Mouse (Mus musculus): Measurements from ENCODE around the gene Oscp1. TPM values are rescaled to one million over a fixed set of nuclear protein-coding genes. Genes with fewer than 3 reads are reported as not detected.

Gene Oscp1
- polyA plus RNA-seq, 1 experiment from 2014 or later = 19.4 TPM

DNA sequence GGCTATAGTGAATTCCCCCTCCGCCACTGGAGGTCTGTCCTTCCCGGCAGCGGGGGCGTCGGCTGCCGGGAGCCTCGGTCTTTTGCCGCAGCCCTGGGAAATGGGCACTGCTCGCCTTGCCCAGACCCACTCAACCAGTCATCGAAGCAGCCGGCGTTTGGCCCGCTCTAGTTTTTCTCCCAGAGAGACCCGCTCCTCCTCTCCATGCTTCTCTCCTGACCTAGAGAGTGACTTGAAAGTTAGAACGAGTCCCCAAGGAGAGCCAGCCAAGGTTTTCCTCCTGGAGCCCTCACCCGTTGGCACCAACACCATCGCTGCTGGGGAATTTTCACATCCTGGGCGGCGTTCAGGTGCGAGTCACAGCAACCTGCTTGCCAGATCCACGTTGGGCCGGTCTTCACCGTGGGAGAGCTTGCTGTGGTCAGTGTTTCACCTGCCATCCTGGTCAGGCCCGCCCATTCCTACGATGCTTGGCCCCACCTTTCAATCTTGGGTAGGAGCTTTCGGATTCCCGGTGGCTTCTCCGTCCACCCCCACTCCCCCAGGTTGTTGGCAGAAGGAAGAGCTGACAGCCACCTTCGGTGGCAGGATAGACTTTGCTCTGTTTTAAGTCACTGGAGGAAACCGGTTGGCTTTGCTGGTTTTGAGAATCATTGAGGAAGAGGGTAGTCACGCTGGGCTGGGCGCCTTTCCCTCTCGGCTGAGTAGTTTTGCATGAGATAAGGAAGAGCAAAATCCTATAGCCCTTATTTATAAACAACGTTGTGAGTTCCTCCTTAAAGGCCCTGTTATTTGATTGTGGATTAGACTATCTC, 46.1 kb downstream of the Oscp1 start:
- Histone ChIP-seq H3K9ac (peak overlapping the region; percentile 87), H3K27ac (no peak overlapping the region), H3K4me1 (peaks cover 38% of the 10 kb centered on the region), H3K36me3 (peaks cover 5% of the 10 kb centered on the region; the same call in 1 of the 2 replicates), H3K4me3 (peak overlapping the region; percentile 87), H3K9me3 (no peaks in the 10 kb centered on the region), H3K4me2 (replicated peaks) (peak overlapping the region; percentile 97), H3K27me3 (no peaks in the 10 kb centered on the region)
- 4% methylated on average over 34 of the region's 34 CpGs for WGBS
- ATAC-seq (ENCODE audit: low FRiP score, low read depth) = peak; percentile 3; the same call in 1 of the 2 replicates

GRCm38 (mm10) chr4:126105131-126105783, 46.9 kb downstream of the Oscp1 start:
- H3K9me3 ChIP-seq = no peaks in the 10 kb centered on the region
- ATAC-seq (ENCODE audit: low FRiP score, low read depth) = no peak
- no peaks in the 10 kb centered on the region for H3K27me3 ChIP-seq
- H3K36me3 ChIP-seq = no peaks in the 10 kb centered on the region; the same call in 1 of the 2 replicates
- peak overlapping the region; percentile 87 for H3K4me3 ChIP-seq
- peaks cover 46% of the 10 kb centered on the region for H3K4me1 ChIP-seq
- WGBS = 54% methylated on average over 7 of the region's 7 CpGs
- peak overlapping the region; percentile 87; the same call in 1 of the 2 replicates for H3K9ac ChIP-seq
- H3K27ac ChIP-seq = no peak overlapping the region
- peak overlapping the region; percentile 97 for H3K4me2 ChIP-seq (replicated peaks)

- H3K9ac ChIP-seq = peak overlapping the region; percentile 31; the same call in 1 of the 2 replicates
- H3K4me1 ChIP-seq = peaks cover 48% of the 10 kb centered on the region
- no peak overlapping the region for H3K27ac ChIP-seq
Observed at GRCm38 (mm10) chr4:126108061-126108740, 49.8 kb downstream of the Oscp1 start.

GRCm38 (mm10) chr4:126109613-126110373, 51.4 kb downstream of the Oscp1 start:
- peak overlapping the region; percentile 47 for H3K4me2 ChIP-seq (replicated peaks)
- WGBS = 72% methylated on average over 10 of the region's 10 CpGs
- no peaks in the 10 kb centered on the region for H3K27me3 ChIP-seq
- H3K9me3 ChIP-seq = no peaks in the 10 kb centered on the region
- no peak for ATAC-seq (ENCODE audit: low FRiP score, low read depth)
- H3K4me1 ChIP-seq = peaks cover 43% of the 10 kb centered on the region
- H3K4me3 ChIP-seq = no peak overlapping the region
- peak overlapping the region; percentile 82; the same call in 1 of the 2 replicates for H3K27ac ChIP-seq
- H3K36me3 ChIP-seq = no peaks in the 10 kb centered on the region
- H3K9ac ChIP-seq = peak overlapping the region; percentile 48; the same call in 1 of the 2 replicates

More at GRCm38 (mm10) chr4:126108061-126108740, 49.8 kb downstream of the Oscp1 start:
- 45% methylated on average over 8 of the region's 8 CpGs for WGBS
- Histone ChIP-seq H3K27me3 (no peaks in the 10 kb centered on the region), H3K4me2 (replicated peaks) (no peak overlapping the region), H3K36me3 (no peaks in the 10 kb centered on the region), H3K9me3 (no peaks in the 10 kb centered on the region), H3K4me3 (no peak overlapping the region)
- no peak for ATAC-seq (ENCODE audit: low FRiP score, low read depth)

- Histone ChIP-seq H3K9me3 (no peaks in the 10 kb centered on the region), H3K9ac (peak overlapping the region; percentile 48), H3K4me1 (peaks cover 39% of the 10 kb centered on the region), H3K36me3 (no peaks in the 10 kb centered on the region), H3K4me2 (replicated peaks) (peak overlapping the region; percentile 47), H3K27me3 (no peaks in the 10 kb centered on the region), H3K4me3 (no peak overlapping the region), H3K27ac (peak overlapping the region; percentile 82)
- WGBS = 8% methylated on average over 12 of the region's 12 CpGs
- ATAC-seq (ENCODE audit: low FRiP score, low read depth) = peak; percentile 73
Observed at GRCm38 (mm10) chr4:126110374-126111152, 52.2 kb downstream of the Oscp1 start.

DNA sequence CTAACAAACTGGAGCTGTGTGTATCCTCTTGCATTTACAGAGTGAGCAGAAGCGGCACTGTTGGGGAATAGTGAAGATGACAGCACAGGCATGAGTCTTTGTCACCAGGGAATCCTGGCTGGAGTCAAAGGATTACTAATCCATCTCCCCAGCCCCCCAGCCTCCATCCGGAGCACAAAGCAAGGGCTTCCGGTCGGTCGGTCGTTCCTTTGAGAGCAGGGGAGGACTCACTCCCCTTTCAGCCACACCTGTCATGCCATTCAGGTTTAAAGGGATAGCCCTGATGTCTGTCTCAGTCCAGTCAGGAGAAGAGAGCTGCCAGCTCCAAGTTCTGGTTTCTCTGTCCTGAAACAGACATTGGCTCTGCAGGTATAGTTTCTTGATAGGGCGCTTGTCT, 52.8 kb downstream of the Oscp1 start:
- peak overlapping the region; percentile 47 for H3K4me2 ChIP-seq (replicated peaks)
- peaks cover 43% of the 10 kb centered on the region for H3K4me1 ChIP-seq
- peak overlapping the region; percentile 82 for H3K27ac ChIP-seq
- 0 out of 2 replicates have a peak, but pooled peaks have one; percentile 2 for ATAC-seq (ENCODE audit: low FRiP score, low read depth)
- H3K27me3 ChIP-seq = no peaks in the 10 kb centered on the region
- no peak overlapping the region for H3K4me3 ChIP-seq
- peak overlapping the region; percentile 48; the same call in 1 of the 2 replicates for H3K9ac ChIP-seq
- WGBS = 18% methylated on average over 7 of the region's 7 CpGs
- no peaks in the 10 kb centered on the region for H3K36me3 ChIP-seq
- H3K9me3 ChIP-seq = no peaks in the 10 kb centered on the region

DNA sequence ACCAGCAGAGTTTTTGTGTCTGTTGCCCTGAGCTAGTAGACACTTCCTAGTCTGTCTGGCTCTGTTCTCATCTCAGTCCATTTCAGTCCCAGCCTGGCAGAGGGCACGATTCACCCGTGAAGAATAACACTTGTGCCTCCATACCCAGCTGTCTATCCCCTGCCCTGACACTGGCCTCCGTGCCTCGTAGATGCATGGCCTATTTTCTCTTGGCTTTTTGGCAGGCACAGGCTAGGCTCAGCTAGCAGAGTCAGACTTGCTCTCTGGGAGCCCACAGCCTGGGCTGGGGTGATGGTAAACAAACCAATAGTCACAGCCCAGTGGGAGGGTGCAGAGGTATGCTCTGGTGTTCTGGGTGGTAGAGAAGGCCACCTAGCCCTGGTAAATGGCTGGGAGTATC, 54.9 kb downstream of the Oscp1 start:
- H3K4me1 ChIP-seq = peaks cover 38% of the 10 kb centered on the region
- H3K9ac ChIP-seq = no peak overlapping the region
- H3K36me3 ChIP-seq = peaks cover 10% of the 10 kb centered on the region; the same call in 1 of the 2 replicates
- H3K4me2 ChIP-seq (replicated peaks) = no peak overlapping the region
- no peak for ATAC-seq (ENCODE audit: low FRiP score, low read depth)
- H3K4me3 ChIP-seq = no peak overlapping the region
- 91% methylated on average over 4 of the region's 4 CpGs for WGBS
- no peaks in the 10 kb centered on the region for H3K27me3 ChIP-seq
- H3K9me3 ChIP-seq = no peaks in the 10 kb centered on the region
- no peak overlapping the region for H3K27ac ChIP-seq

GRCm38 (mm10) chr4:126113943-126114342, 55.6 kb downstream of the Oscp1 start:
- ATAC-seq (ENCODE audit: low FRiP score, low read depth) = no peak
- no peak overlapping the region for H3K27ac ChIP-seq
- no peaks in the 10 kb centered on the region for H3K9me3 ChIP-seq
- peaks cover 32% of the 10 kb centered on the region for H3K4me1 ChIP-seq
- no peak overlapping the region for H3K4me2 ChIP-seq (replicated peaks)
- WGBS = 30% methylated on average over 6 of the region's 6 CpGs
- no peaks in the 10 kb centered on the region for H3K27me3 ChIP-seq
- H3K36me3 ChIP-seq = peaks cover 11% of the 10 kb centered on the region; the same call in 1 of the 2 replicates
- H3K4me3 ChIP-seq = no peak overlapping the region
- no peak overlapping the region for H3K9ac ChIP-seq

DNA sequence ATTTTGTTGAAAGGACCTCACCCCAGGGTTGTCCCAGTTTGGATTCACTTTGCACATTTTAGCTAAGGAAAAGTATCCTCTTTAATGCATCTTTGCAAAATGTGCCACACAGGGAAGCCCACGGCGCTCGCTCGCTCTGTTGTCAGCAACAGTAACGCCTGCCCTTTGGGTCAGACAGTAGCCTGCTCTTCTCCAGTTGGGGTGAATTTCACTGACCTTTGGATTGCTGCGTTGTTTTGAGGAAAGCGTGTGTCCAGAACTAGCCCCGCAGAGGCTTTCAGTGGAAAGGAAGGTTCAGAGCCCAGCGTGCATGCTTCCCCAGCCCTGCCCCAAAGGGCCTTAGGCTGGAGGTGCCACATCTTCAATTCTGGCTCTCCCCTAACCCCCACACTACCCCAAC, 57.0 kb downstream of the Oscp1 start:
- H3K9ac ChIP-seq = 0 out of 2 replicates have a peak overlapping the region, but pooled peaks have one; percentile 19
- H3K4me3 ChIP-seq = no peak overlapping the region
- H3K27me3 ChIP-seq = no peaks in the 10 kb centered on the region
- ATAC-seq (ENCODE audit: low FRiP score, low read depth) = no peak
- H3K36me3 ChIP-seq = peaks cover 11% of the 10 kb centered on the region; the same call in 1 of the 2 replicates
- 90% methylated on average over 9 of the region's 9 CpGs for WGBS
- no peaks in the 10 kb centered on the region for H3K9me3 ChIP-seq
- peaks cover 19% of the 10 kb centered on the region for H3K4me1 ChIP-seq
- H3K27ac ChIP-seq = no peak overlapping the region
- H3K4me2 ChIP-seq (replicated peaks) = no peak overlapping the region

DNA sequence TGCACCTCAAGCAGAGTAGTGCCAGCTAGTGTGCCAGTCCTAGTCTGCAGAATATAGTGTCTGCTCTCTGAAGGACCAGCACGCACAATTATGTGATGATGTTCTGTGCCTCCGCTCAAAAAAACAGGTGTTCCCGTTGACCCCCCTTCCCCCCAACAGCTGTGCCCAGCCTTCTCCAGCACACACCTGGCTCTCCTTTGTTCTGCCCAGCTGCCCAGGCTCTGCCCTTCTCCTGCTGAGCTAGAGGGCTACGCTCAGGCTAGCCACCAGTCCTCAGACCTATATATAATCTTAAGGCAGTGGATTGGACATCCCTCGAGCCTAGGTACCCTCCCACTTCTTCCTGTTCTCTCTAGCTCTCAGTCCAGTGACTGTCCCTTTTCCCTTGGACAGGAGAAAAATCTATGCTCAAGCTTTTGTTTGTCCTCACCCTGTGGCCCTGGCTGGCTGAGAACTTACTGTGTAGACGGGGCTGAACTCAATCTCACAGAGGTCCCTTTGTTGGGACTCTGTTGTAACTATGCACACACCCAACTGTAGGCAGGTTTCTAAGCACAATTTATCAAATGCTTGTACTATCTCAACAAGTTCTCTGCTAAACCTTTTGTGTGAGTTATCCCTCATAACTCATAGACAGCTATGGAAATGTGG, 57.6 kb downstream of the Oscp1 start:
- H3K9me3 ChIP-seq = 0 out of 2 replicates have a peak, but pooled peaks cover under 1% of the 10 kb centered on the region
- H3K27ac ChIP-seq = no peak overlapping the region
- 0 out of 2 replicates have a peak overlapping the region, but pooled peaks have one; percentile 19 for H3K9ac ChIP-seq
- ATAC-seq (ENCODE audit: low FRiP score, low read depth) = no peak
- WGBS = 61% methylated on average over 6 of the region's 6 CpGs
- H3K27me3 ChIP-seq = no peaks in the 10 kb centered on the region
- H3K4me2 ChIP-seq (replicated peaks) = no peak overlapping the region
- H3K4me1 ChIP-seq = peaks cover 13% of the 10 kb centered on the region
- peaks cover 13% of the 10 kb centered on the region; the same call in 1 of the 2 replicates for H3K36me3 ChIP-seq
- H3K4me3 ChIP-seq = no peak overlapping the region
